Mouse (Mus musculus): Measurements from ENCODE around the gene Fam229a. TPM values are rescaled to one million over a fixed set of nuclear protein-coding genes. Genes with fewer than 3 reads are reported as not detected.
"Not testable (repeated sequence)": the region's sequence is repeated elsewhere in the genome, so short reads cannot be mapped to it uniquely, and the experiment has no call there.

The Fam229a gene
- polyA plus RNA-seq (2015; fragmentation: Nextera tagmentation; extraction: Ambion mirVana) = not detected in 2 replicates

DNA sequence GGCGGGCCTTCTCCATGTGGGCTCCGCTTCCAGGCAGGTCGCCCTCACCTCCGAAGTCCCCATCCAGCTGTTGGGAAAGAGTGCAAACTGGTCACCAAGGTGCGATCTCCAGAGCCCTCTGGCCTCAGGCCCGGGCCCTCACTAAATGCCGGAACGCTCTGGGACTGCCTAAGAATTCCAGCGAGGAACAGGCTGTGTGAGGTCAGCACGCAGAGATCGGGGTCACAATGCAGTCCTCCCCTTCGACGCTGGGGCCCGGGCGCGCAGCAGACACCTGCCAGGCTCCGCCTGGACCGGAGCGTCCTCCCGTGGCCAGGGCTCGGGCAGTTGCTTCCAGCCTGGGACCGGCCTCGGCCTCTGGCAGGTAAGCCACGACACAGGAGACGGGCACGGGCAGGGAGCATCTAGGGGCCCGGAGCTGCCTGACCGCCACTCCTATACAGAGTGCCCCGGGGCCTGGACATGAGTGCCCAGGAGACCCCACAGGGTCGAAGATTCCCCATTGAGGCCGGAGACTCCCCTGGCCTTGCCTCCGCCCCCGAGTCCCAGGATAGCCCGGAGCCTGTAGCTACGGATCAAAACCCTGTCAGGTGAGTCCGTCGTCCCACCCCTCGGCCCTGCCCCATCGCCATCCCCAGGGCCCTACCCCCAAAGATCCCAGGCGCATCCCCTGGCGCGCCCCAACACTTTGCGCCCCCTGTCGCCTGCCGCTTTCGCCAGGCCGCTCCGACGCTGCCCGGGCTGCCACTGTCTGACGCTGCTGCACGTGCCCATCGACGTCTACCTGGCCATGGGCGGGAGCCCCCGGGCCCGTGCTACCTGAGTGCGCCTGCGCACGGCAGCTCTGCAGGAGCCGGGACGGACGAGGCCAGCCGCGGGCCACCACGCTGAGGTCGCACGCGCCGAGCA is at the start of gene Fam229a, which contains the start of gene Tssk3:
TSS of gene Fam229a (plus strand) at position 219 of the 909 bp plus-strand sequence.
TSS of gene Tssk3 (minus strand) at position 51 of the 909 bp plus-strand sequence.
- ATAC-seq (ENCODE audit: extremely low read depth, insufficient number of reproducible peaks, low FRiP score, low TSS enrichment) = no peak

GRCm38 (mm10) chr4:129447360-129447759 is 43.6 kb upstream of the Fam229a start:
- H3K4me1 ChIP-seq = peaks cover 32% of the 10 kb centered on the region
- H3K9me3 ChIP-seq = no peaks in the 10 kb centered on the region
- no peaks in the 10 kb centered on the region for H3K36me3 ChIP-seq
- H3K4me3 ChIP-seq = no peak overlapping the region
- WGBS = 59% methylated on average over 8 of the region's 8 CpGs
- no peak overlapping the region for H3K4me2 ChIP-seq
- H3K27ac ChIP-seq (replicated peaks) = peak overlapping the region; percentile 40
- no peak for ATAC-seq (ENCODE audit: extremely low read depth, insufficient number of reproducible peaks, low FRiP score, low TSS enrichment)
- peaks cover 8% of the 10 kb centered on the region for H3K27me3 ChIP-seq (replicated peaks)
- no peak overlapping the region for H3K9ac ChIP-seq

More for the DNA sequence above, at the start of gene Fam229a, which contains the start of gene Tssk3:
- peaks cover 43% of the 10 kb centered on the region for H3K27me3 ChIP-seq (replicated peaks)
- H3K36me3 ChIP-seq = peaks cover 33% of the 10 kb centered on the region
- 4% methylated on average over 70 of the region's 70 CpGs for WGBS
- peak within 1 kb of the TSS; percentile 76 for H3K4me2 ChIP-seq
- peak within 1 kb of the TSS; percentile 51 for H3K4me3 ChIP-seq
- H3K9ac ChIP-seq = peak within 1 kb of the TSS; percentile 72
- no peak within 1 kb of the TSS for H3K27ac ChIP-seq (replicated peaks)
- H3K4me1 ChIP-seq = peaks cover 26% of the 10 kb centered on the region
- no peaks in the 10 kb centered on the region for H3K9me3 ChIP-seq

DNA sequence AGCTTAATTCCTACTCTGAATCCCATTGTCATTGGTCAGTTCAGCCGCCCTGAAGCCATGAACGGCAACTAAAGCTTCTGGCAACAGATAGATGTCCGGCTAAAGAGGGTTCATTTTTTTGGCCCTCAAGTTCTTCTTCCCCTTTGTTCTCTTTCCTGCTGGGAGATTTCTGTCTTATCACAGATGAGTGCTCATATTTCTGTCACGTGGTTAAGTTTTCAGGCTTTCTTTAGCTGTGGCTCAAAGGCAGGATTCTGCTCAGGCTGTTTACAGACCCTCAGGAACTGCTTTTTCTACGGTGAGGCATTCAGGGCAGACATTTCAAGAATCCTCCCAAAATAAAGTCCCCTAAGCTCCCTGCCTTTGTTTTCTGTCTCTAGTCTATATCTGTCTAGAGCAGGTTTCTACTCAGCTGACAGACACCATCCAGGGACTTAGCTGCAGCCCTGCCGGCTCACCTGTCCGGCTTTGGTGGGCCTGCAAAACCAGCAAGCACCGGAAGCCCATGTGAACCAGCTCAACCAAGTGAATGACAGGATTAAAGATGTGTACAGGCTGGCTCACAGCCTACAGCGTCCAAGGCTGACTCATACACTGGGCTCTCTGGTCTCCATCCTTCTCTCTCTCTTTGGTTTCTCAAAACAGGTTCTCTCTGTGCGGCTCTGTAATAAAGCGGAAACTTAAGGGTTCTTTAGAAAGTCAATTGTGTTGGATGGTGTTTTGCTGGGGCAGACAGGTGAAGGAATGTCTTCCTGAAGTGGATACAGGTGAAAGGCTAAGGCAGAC is 43.0 kb upstream of the Fam229a start:
- Histone ChIP-seq H3K4me2 (no peak overlapping the region), H3K9me3 (no peaks in the 10 kb centered on the region), H3K27me3 (replicated peaks) (peaks cover 2% of the 10 kb centered on the region), H3K4me3 (no peak overlapping the region), H3K9ac (peak overlapping the region; percentile 56; the same call in 1 of the 2 replicates), H3K27ac (replicated peaks) (peak overlapping the region; percentile 40), H3K36me3 (no peaks in the 10 kb centered on the region), H3K4me1 (peaks cover 32% of the 10 kb centered on the region)
- ATAC-seq (ENCODE audit: extremely low read depth, insufficient number of reproducible peaks, low FRiP score, low TSS enrichment) = no peak
- 54% methylated on average over 11 of the region's 11 CpGs for WGBS

DNA sequence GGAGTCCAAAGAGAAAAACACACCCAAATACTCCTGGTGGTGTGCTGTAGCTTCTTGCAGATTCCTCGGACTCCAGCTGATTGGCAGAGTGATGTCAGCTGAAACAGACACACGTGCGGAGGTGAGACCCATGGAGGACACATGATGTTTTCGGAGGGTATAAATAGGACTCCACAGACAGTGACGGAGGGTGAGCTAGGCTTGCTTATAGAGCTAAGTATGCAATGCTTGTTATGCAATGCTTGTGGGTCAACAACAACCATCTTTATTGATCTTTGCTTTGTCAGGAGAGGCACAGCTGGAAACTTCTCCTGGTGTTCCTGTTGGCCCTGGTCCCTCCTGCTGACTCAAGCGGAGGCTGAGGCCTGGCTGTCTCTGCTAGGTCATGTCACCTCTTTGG is 42.3 kb upstream of the Fam229a start:
- peak overlapping the region; percentile 40; the same call in 1 of the 2 replicates for H3K27ac ChIP-seq (replicated peaks)
- no peaks in the 10 kb centered on the region for H3K9me3 ChIP-seq
- H3K27me3 ChIP-seq (replicated peaks) = no peaks in the 10 kb centered on the region
- WGBS = 74% methylated on average over 6 of the region's 6 CpGs
- H3K4me1 ChIP-seq = peaks cover 32% of the 10 kb centered on the region
- no peak overlapping the region; the same call in 1 of the 2 replicates for H3K9ac ChIP-seq
- H3K4me2 ChIP-seq = no peak overlapping the region
- no peak overlapping the region for H3K4me3 ChIP-seq
- ATAC-seq (ENCODE audit: extremely low read depth, insufficient number of reproducible peaks, low FRiP score, low TSS enrichment) = no peak
- H3K36me3 ChIP-seq = no peaks in the 10 kb centered on the region

DNA sequence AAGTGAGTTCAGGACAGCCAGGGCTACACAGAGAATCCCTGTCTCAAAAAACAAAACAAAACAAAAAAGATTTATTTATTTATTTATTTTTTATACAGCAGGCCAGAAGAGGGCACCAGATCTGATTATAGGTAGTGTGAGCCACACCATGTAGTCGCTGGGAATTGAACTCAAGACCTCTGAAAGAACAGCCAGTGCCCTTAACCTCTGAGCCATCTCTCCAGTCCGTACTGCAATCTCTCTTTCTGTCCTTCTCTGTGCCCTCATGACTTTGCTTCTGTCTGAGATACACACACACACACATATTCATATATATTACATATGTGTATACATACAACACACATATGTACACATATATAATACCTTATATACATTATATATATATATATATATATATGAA is 40.1 kb upstream of the Fam229a start:
- Histone ChIP-seq H3K4me2 (no peak overlapping the region), H3K9me3 (no peaks in the 10 kb centered on the region), H3K27ac (replicated peaks) (no peak overlapping the region), H3K36me3 (no peaks in the 10 kb centered on the region), H3K27me3 (replicated peaks) (0 out of 2 replicates have a peak, but pooled peaks cover 3% of the 10 kb centered on the region), H3K4me1 (peaks cover 21% of the 10 kb centered on the region), H3K4me3 (no peak overlapping the region), H3K9ac (no peak overlapping the region)
- ATAC-seq (ENCODE audit: extremely low read depth, insufficient number of reproducible peaks, low FRiP score, low TSS enrichment) = no peak
- 74% methylated on average over 2 of the region's 2 CpGs for WGBS

GRCm38 (mm10) chr4:129451471-129452169 is 39.4 kb upstream of the Fam229a start:
- H3K9me3 ChIP-seq = no peaks in the 10 kb centered on the region
- no peak overlapping the region for H3K4me3 ChIP-seq
- 83% methylated on average over 15 of the region's 15 CpGs for WGBS
- no peak overlapping the region for H3K27ac ChIP-seq (replicated peaks)
- H3K27me3 ChIP-seq (replicated peaks) = 0 out of 2 replicates have a peak, but pooled peaks cover 7% of the 10 kb centered on the region
- H3K9ac ChIP-seq = no peak overlapping the region
- no peaks in the 10 kb centered on the region for H3K36me3 ChIP-seq
- no peak overlapping the region for H3K4me2 ChIP-seq
- peaks cover 19% of the 10 kb centered on the region for H3K4me1 ChIP-seq
- no peak for ATAC-seq (ENCODE audit: extremely low read depth, insufficient number of reproducible peaks, low FRiP score, low TSS enrichment)

GRCm38 (mm10) chr4:129455265-129455664 is 35.7 kb upstream of the Fam229a start:
- Histone ChIP-seq H3K9me3 (no peaks in the 10 kb centered on the region), H3K4me3 (no peak overlapping the region), H3K36me3 (no peaks in the 10 kb centered on the region), H3K27ac (replicated peaks) (no peak overlapping the region), H3K9ac (0 out of 2 replicates have a peak overlapping the region, but pooled peaks have one; percentile 6), H3K4me1 (no peaks in the 10 kb centered on the region), H3K27me3 (replicated peaks) (0 out of 2 replicates have a peak, but pooled peaks cover 7% of the 10 kb centered on the region), H3K4me2 (no peak overlapping the region)
- 2% methylated on average over 5 of the region's 5 CpGs for WGBS
- no peak for ATAC-seq (ENCODE audit: extremely low read depth, insufficient number of reproducible peaks, low FRiP score, low TSS enrichment)

- ATAC-seq (ENCODE audit: extremely low read depth, insufficient number of reproducible peaks, low FRiP score, low TSS enrichment) = no peak
- WGBS = 40% methylated on average over 5 of the region's 5 CpGs
- no peak overlapping the region for H3K4me3 ChIP-seq
- H3K27me3 ChIP-seq (replicated peaks) = 0 out of 2 replicates have a peak, but pooled peaks cover 7% of the 10 kb centered on the region
- no peak overlapping the region for H3K4me2 ChIP-seq
- H3K27ac ChIP-seq (replicated peaks) = no peak overlapping the region
- peaks cover 4% of the 10 kb centered on the region for H3K4me1 ChIP-seq
- no peaks in the 10 kb centered on the region for H3K36me3 ChIP-seq
- H3K9ac ChIP-seq = 0 out of 2 replicates have a peak overlapping the region, but pooled peaks have one; percentile 6
- H3K9me3 ChIP-seq = no peaks in the 10 kb centered on the region
These were observed 34.9 kb upstream of the Fam229a start for GRCm38 (mm10) chr4:129456126-129456525.

DNA sequence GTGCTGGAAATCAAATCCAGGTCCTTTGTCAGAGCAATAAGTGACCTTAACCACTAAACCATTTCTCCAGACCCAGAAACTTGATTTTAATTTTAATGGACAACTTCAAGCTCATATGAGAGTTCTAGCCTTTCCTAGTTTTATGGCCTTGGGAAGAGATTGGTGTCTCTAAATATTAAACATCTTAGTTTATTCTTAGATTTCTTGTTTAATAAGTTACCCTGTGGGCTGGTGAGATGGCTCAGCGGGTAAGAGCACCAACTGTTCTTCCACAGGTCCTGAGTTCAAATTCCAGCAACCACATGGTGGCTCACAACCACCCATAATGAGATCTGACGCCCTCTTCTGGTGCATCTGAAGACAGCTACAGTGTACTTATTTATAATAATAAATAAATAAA is 33.7 kb upstream of the Fam229a start:
- not testable (repeated sequence) for H3K4me1 ChIP-seq; H3K36me3 ChIP-seq; H3K27ac ChIP-seq (replicated peaks); H3K9me3 ChIP-seq; H3K27me3 ChIP-seq (replicated peaks); H3K4me2 ChIP-seq; ATAC-seq (ENCODE audit: extremely low read depth, insufficient number of reproducible peaks, low FRiP score, low TSS enrichment); H3K9ac ChIP-seq; H3K4me3 ChIP-seq
- WGBS = 59% methylated on average over 2 of the region's 2 CpGs

DNA sequence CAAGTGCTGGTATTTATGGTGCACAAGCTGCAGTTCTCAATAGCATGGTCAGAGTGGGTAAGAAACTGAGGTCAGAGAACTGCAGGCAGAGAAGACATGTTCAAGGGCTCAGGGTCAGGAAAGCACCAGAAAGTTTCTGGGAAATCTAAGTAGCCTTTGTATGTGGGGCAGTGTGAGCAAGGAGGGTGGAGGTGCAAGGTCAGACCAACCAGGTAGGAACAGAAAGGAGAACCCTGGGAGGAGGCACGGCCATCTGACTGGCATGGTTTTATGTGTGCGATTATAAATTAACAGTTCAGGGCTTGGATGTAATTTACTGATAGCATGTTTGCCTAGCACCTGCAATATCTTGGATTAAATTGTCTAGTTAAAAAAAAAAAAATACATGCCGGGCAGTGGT is 31.3 kb upstream of the Fam229a start:
- Histone ChIP-seq H3K4me2 (no peak overlapping the region), H3K9ac (no peak overlapping the region), H3K4me3 (no peak overlapping the region), H3K4me1 (peaks cover 19% of the 10 kb centered on the region), H3K27me3 (replicated peaks) (0 out of 2 replicates have a peak, but pooled peaks cover 7% of the 10 kb centered on the region), H3K36me3 (peaks cover 16% of the 10 kb centered on the region), H3K9me3 (no peaks in the 10 kb centered on the region), H3K27ac (replicated peaks) (no peak overlapping the region)
- WGBS = 87% methylated on average over 3 of the region's 3 CpGs
- no peak for ATAC-seq (ENCODE audit: extremely low read depth, insufficient number of reproducible peaks, low FRiP score, low TSS enrichment)

All from heart, embryonic 13.5 days (tissue).